Mouse (Mus musculus): ENCODE data around the gene Gm4131. TPM values are rescaled to one million over a fixed set of nuclear protein-coding genes. Genes with fewer than 3 reads are reported as not detected.

Gm4131 gene
- polyA plus RNA-seq, 1 experiment = not detected

GRCm38 (mm10) chr14:62563679-62564078, 3.0 kb downstream of the Gm4131 start:
- H3K36me3 ChIP-seq (ENCODE audit: control insufficient read depth, insufficient read depth, low read length) = no peaks in the 10 kb centered on the region

GRCm38 (mm10) chr14:62561875-62562748, 4.6 kb downstream of the Gm4131 start:
- TF ChIP-seq CTCF (IDR thresholded peaks at IDR 0.05; ENCODE audit: extremely low read depth, insufficient read length, insufficient replicate concordance, low read depth, low read length) (no peak), POLR2A (IDR thresholded peaks at IDR 0.05; ENCODE audit: low read depth, low read length) (no peak)
- Histone ChIP-seq H3K4me3 (ENCODE audit: low read depth, low read length) (no peak overlapping the region), H3K27me3 (ENCODE audit: control insufficient read depth, insufficient read depth, low read length) (0 out of 2 replicates have a peak, but pooled peaks cover under 1% of the 10 kb centered on the region), H3K4me1 (ENCODE audit: control insufficient read depth, insufficient read depth, insufficient read length, low read length) (no peaks in the 10 kb centered on the region; the same call in 1 of the 2 replicates), H3K36me3 (ENCODE audit: control insufficient read depth, insufficient read depth, low read length) (no peaks in the 10 kb centered on the region), H3K27ac (ENCODE audit: insufficient read depth, low read depth, low read length) (no peak overlapping the region)
- 53% methylated on average over 17 of the region's 17 CpGs for WGBS

More at GRCm38 (mm10) chr14:62563679-62564078, 3.0 kb downstream of the Gm4131 start:
- no peak overlapping the region for H3K4me3 ChIP-seq (ENCODE audit: low read depth, low read length)
- H3K27ac ChIP-seq (ENCODE audit: insufficient read depth, low read depth, low read length) = no peak overlapping the region
- WGBS = 25% methylated on average over 7 of the region's 7 CpGs
- no peaks in the 10 kb centered on the region for H3K27me3 ChIP-seq (ENCODE audit: control insufficient read depth, insufficient read depth, low read length)
- H3K4me1 ChIP-seq (ENCODE audit: control insufficient read depth, insufficient read depth, insufficient read length, low read length) = no peaks in the 10 kb centered on the region; the same call in 1 of the 2 replicates
- no peak for TF ChIP-seq CTCF (IDR thresholded peaks at IDR 0.05; ENCODE audit: extremely low read depth, insufficient read length, insufficient replicate concordance, low read depth, low read length)
- no peak for TF ChIP-seq POLR2A (IDR thresholded peaks at IDR 0.05; ENCODE audit: low read depth, low read length)

GRCm38 (mm10) chr14:62557111-62557510, 9.6 kb downstream of the Gm4131 start:
- H3K4me3 ChIP-seq (ENCODE audit: low read depth, low read length) = no peak overlapping the region
- H3K27ac ChIP-seq (ENCODE audit: insufficient read depth, low read depth, low read length) = no peak overlapping the region
- WGBS = 74% methylated on average over 3 of the region's 3 CpGs
- H3K27me3 ChIP-seq (ENCODE audit: control insufficient read depth, insufficient read depth, low read length) = peaks cover 16% of the 10 kb centered on the region; the same call in 1 of the 2 replicates
- no peaks in the 10 kb centered on the region for H3K36me3 ChIP-seq (ENCODE audit: control insufficient read depth, insufficient read depth, low read length)
- TF ChIP-seq CTCF (IDR thresholded peaks at IDR 0.05; ENCODE audit: extremely low read depth, insufficient read length, insufficient replicate concordance, low read depth, low read length) (no peak), POLR2A (IDR thresholded peaks at IDR 0.05; ENCODE audit: low read depth, low read length) (no peak)
- H3K4me1 ChIP-seq (ENCODE audit: control insufficient read depth, insufficient read depth, insufficient read length, low read length) = peaks cover 5% of the 10 kb centered on the region; the same call in 1 of the 2 replicates

GRCm38 (mm10) chr14:62555840-62556810, 10.6 kb downstream of the Gm4131 start:
- no peak overlapping the region for H3K27ac ChIP-seq (ENCODE audit: insufficient read depth, low read depth, low read length)
- 11% methylated on average over 38 of the region's 38 CpGs for WGBS
- no peaks in the 10 kb centered on the region for H3K36me3 ChIP-seq (ENCODE audit: control insufficient read depth, insufficient read depth, low read length)
- peak overlapping the region; percentile 70 for H3K4me3 ChIP-seq (ENCODE audit: low read depth, low read length)
- TF ChIP-seq CTCF (IDR thresholded peaks at IDR 0.05; ENCODE audit: extremely low read depth, insufficient read length, insufficient replicate concordance, low read depth, low read length) = no peak; the same call in 1 of the 2 replicates
- TF ChIP-seq POLR2A (IDR thresholded peaks at IDR 0.05; ENCODE audit: low read depth, low read length) = no peak
- H3K4me1 ChIP-seq (ENCODE audit: control insufficient read depth, insufficient read depth, insufficient read length, low read length) = peaks cover 5% of the 10 kb centered on the region; the same call in 1 of the 2 replicates
- peaks cover 16% of the 10 kb centered on the region; the same call in 1 of the 2 replicates for H3K27me3 ChIP-seq (ENCODE audit: control insufficient read depth, insufficient read depth, low read length)

GRCm38 (mm10) chr14:62555309-62555829, 11.4 kb downstream of the Gm4131 start, which contains the start of gene Fam124a:
TSS of gene Fam124a (plus strand) at chr14:62555737.
- no peak within 1 kb of the TSS for H3K27ac ChIP-seq (ENCODE audit: insufficient read depth, low read depth, low read length)
- no peaks in the 10 kb centered on the region for H3K36me3 ChIP-seq (ENCODE audit: control insufficient read depth, insufficient read depth, low read length)
- H3K4me1 ChIP-seq (ENCODE audit: control insufficient read depth, insufficient read depth, insufficient read length, low read length) = peaks cover 5% of the 10 kb centered on the region; the same call in 1 of the 2 replicates
- TF ChIP-seq POLR2A (IDR thresholded peaks at IDR 0.05; ENCODE audit: low read depth, low read length) (no peak), CTCF (IDR thresholded peaks at IDR 0.05; ENCODE audit: extremely low read depth, insufficient read length, insufficient replicate concordance, low read depth, low read length) (0 out of 2 replicates have a peak, but pooled peaks have one; percentile 1)
- under 1% methylated on average over 51 of the region's 51 CpGs for WGBS
- peaks cover 16% of the 10 kb centered on the region; the same call in 1 of the 2 replicates for H3K27me3 ChIP-seq (ENCODE audit: control insufficient read depth, insufficient read depth, low read length)
- peak within 1 kb of the TSS; percentile 70 for H3K4me3 ChIP-seq (ENCODE audit: low read depth, low read length)

GRCm38 (mm10) chr14:62553786-62554185, 12.9 kb downstream of the Gm4131 start:
- Histone ChIP-seq H3K4me3 (ENCODE audit: low read depth, low read length) (no peak overlapping the region), H3K27ac (ENCODE audit: insufficient read depth, low read depth, low read length) (no peak overlapping the region), H3K36me3 (ENCODE audit: control insufficient read depth, insufficient read depth, low read length) (no peaks in the 10 kb centered on the region), H3K27me3 (ENCODE audit: control insufficient read depth, insufficient read depth, low read length) (peaks cover 16% of the 10 kb centered on the region; the same call in 1 of the 2 replicates), H3K4me1 (ENCODE audit: control insufficient read depth, insufficient read depth, insufficient read length, low read length) (peaks cover 5% of the 10 kb centered on the region; the same call in 1 of the 2 replicates)
- no peak for TF ChIP-seq POLR2A (IDR thresholded peaks at IDR 0.05; ENCODE audit: low read depth, low read length)
- 52% methylated on average over 5 of the region's 5 CpGs for WGBS

All from small intestine, adult 2 months (tissue).